Mouse (Mus musculus) cerebellum, adult 2 months (tissue): Measurements from ENCODE around the gene Rhbdf2. TPM values are rescaled to one million over a fixed set of nuclear protein-coding genes. Genes with fewer than 3 reads are reported as not detected.

ENCODE experiments used
- DNase-seq, 2 experiments: peaks; one replicate each; pipeline ENCODE4 v3.0.0; 2021
- H3K27ac ChIP-seq: fragments of 200-500 bp; 2 replicates; pipeline ENCODE4 v1.5.1; 2012; ENCODE audit warnings: low read length, control low read depth, inconsistent platforms; ENCODE audit not compliant: insufficient read depth
- H3K27me3 ChIP-seq: fragments of 200-500 bp; 2 replicates; pipeline ENCODE4 v1.6.1; 2012; ENCODE audit warnings: inconsistent platforms, mild to moderate bottlenecking, low read length, moderate library complexity; ENCODE audit not compliant: control insufficient read depth, insufficient read depth
- H3K4me1 ChIP-seq: fragments of 200-500 bp; 2 replicates; pipeline ENCODE4 v1.6.1; 2011; ENCODE audit warnings: low read length; ENCODE audit not compliant: control insufficient read depth, insufficient read depth
- H3K4me3 ChIP-seq: fragments of 200-500 bp; replicated peaks from 2 replicates; pipeline ENCODE3; 2011; ENCODE audit warnings: mild to moderate bottlenecking, low read depth, low read length, control low read depth; ENCODE audit not compliant: insufficient read depth
- CTCF ChIP-seq: fragments of 200-500 bp; IDR thresholded peaks from 2 replicates; pipeline ENCODE4 v1.5.1; 2011; ENCODE audit warnings: low read depth, mild to moderate bottlenecking, control low read depth, low read length, moderate library complexity, borderline replicate concordance; ENCODE audit not compliant: insufficient read depth
- POLR2A ChIP-seq: fragments of 200-500 bp; IDR thresholded peaks from 2 replicates; pipeline ENCODE4 v1.6.1; 2011; ENCODE audit warnings: low read length, control low read depth, borderline replicate concordance; ENCODE audit not compliant: insufficient read depth
- WGBS: fragments of 180-500 bp; shearing (Covaris S2); methylation state at CpG from one replicate; pipeline ENCODE4 v1.1.7; 2018; 5-methylcytosine and 5-hydroxymethylcytosine counted together
- polyA plus RNA-seq: library from polyadenylated mRNA; depleted of rRNA; stranded (reverse); fragments of >200 nt; gene quantifications from 2 replicates; pipeline ENCODE4 v1.2.3, GENCODE M21; 2012; rRNA removed

The Rhbdf2 gene
- polyA plus RNA-seq, 1 experiment = 1.9 TPM

DNA sequence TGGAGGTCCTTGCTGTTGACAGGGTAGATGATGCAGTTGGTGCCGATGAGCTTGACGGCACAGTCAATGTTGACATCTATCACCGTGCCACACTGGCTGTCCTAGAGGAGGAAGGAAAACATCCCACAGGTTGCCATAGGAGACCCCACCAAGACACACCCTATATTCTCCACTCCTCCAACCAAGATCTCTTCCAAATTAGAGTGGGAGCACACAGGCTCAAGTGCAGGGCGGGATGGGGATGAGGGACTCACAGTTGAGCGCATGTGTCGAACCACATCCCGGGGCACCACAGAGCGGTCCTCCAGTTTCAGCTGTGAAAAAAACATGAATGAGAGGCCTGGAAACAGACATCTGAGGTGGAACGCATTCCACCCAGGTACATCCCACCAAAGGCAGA is 78.0 kb downstream of the Rhbdf2 start:
- TF ChIP-seq CTCF (no peak), POLR2A (no peak)
- H3K27ac ChIP-seq = no peak overlapping the region
- H3K27me3 ChIP-seq = no peaks in the 10 kb centered on the region
- WGBS = 97% methylated on average over 9 of the region's 9 CpGs
- peaks cover 56% of the 10 kb centered on the region for H3K4me1 ChIP-seq
- no peak for DNase-seq
- no peak overlapping the region for H3K4me3 ChIP-seq

Other genes starting within 250 kb of the Rhbdf2 start
- gene Rnf157, start 214.0 kb downstream of the Rhbdf2 start, polyA plus RNA-seq = 121 and 147 TPM in 2 replicates
- gene Ubald2, start 192.9 kb downstream of the Rhbdf2 start, polyA plus RNA-seq = 34.8 and 44.0 TPM in 2 replicates
- 0.05 TPM in 1 of 2 replicates, not detected in the other for gene Qrich2, start 160.8 kb downstream of the Rhbdf2 start, polyA plus RNA-seq
- gene Prpsap1, start 132.8 kb downstream of the Rhbdf2 start, polyA plus RNA-seq = 114 and 129 TPM in 2 replicates
- gene Sphk1, start 96.1 kb downstream of the Rhbdf2 start, polyA plus RNA-seq = 9.0 and 9.7 TPM in 2 replicates
- 81.9 and 88.2 TPM in 2 replicates for gene Ube2o, start 45.6 kb downstream of the Rhbdf2 start, polyA plus RNA-seq
- gene Aanat, start 40.6 kb downstream of the Rhbdf2 start, polyA plus RNA-seq = 1.2 and 1.3 TPM in 2 replicates
- 13.7 and 14.2 TPM in 2 replicates for gene Prcd, start 26.5 kb upstream of the Rhbdf2 start, polyA plus RNA-seq
- 105 and 113 TPM in 2 replicates for gene Cygb, start 27.3 kb upstream of the Rhbdf2 start, polyA plus RNA-seq
- 0.03 TPM in 1 of 2 replicates, not detected in the other for gene St6galnac1, start 148.5 kb upstream of the Rhbdf2 start, polyA plus RNA-seq
- gene Mxra7, start 201.0 kb upstream of the Rhbdf2 start, polyA plus RNA-seq = 18.1 and 20.9 TPM in 2 replicates
- gene Mettl23, start 216.3 kb upstream of the Rhbdf2 start, polyA plus RNA-seq = 27.3 and 27.8 TPM in 2 replicates
- gene Jmjd6, start 216.4 kb upstream of the Rhbdf2 start, polyA plus RNA-seq = 33.0 and 34.8 TPM in 2 replicates
- gene Mfsd11, start 225.4 kb upstream of the Rhbdf2 start, polyA plus RNA-seq = 33.0 and 34.2 TPM in 2 replicates
- 361 and 389 TPM in 2 replicates for gene Srsf2, start 226.1 kb upstream of the Rhbdf2 start, polyA plus RNA-seq